Mouse (Mus musculus): ENCODE measurements around the gene Clec2g. TPM values are rescaled to one million over a fixed set of nuclear protein-coding genes. Genes with fewer than 3 reads are reported as not detected.
"Not testable (repeated sequence)": the region's sequence is repeated elsewhere in the genome, so short reads cannot be mapped to it uniquely, and the experiment has no call there.

Gene Clec2g
- 0.03 and 0.15 TPM in 2 replicates for polyA plus RNA-seq (2012; rRNA removed)

GRCm38 (mm10) chr6:128934081-128934480, at the start of gene Clec2g:
Gene Clec2g, plus strand, starts transcription at chr6:128934381.
- not testable (repeated sequence) for DNase-seq (ENCODE audit: low spot score)

GRCm38 (mm10) chr6:128887091-128887790, 46.9 kb upstream of the Clec2g start, which contains the start of gene Clec2i:
Gene Clec2i, plus strand, starts transcription at chr6:128887588.
- DNase-seq (ENCODE audit: low spot score), result not testable (repeated sequence)

GRCm38 (mm10) chr6:128888834-128889233, 45.3 kb upstream of the Clec2g start:
- DNase-seq (ENCODE audit: low spot score), result no peak

GRCm38 (mm10) chr6:128890948-128891355, 43.2 kb upstream of the Clec2g start, which contains the start of gene BC035044:
Gene BC035044, minus strand, starts transcription at chr6:128891126.
- DNase-seq (ENCODE audit: low spot score), result no peak

GRCm38 (mm10) chr6:128895404-128896001, 38.7 kb upstream of the Clec2g start:
- DNase-seq (ENCODE audit: low spot score), result no peak

GRCm38 (mm10) chr6:128900044-128900443, 34.1 kb upstream of the Clec2g start:
- DNase-seq (ENCODE audit: low spot score), result no peak

GRCm38 (mm10) chr6:128900796-128901552, 33.2 kb upstream of the Clec2g start:
- not testable (repeated sequence) for DNase-seq (ENCODE audit: low spot score)

GRCm38 (mm10) chr6:128913598-128914254, 20.5 kb upstream of the Clec2g start:
- no peak for DNase-seq (ENCODE audit: low spot score)

GRCm38 (mm10) chr6:128917322-128917721, 16.9 kb upstream of the Clec2g start:
- DNase-seq (ENCODE audit: low spot score), result no peak

GRCm38 (mm10) chr6:128933050-128933449, 1.1 kb upstream of the Clec2g start:
- no peak for DNase-seq (ENCODE audit: low spot score)

- not testable (repeated sequence) for DNase-seq (ENCODE audit: low spot score)
These were observed 1.9 kb downstream of the Clec2g start for GRCm38 (mm10) chr6:128935889-128936665.

GRCm38 (mm10) chr6:128941646-128942421, 7.7 kb downstream of the Clec2g start:
- DNase-seq (ENCODE audit: low spot score), result no peak

- DNase-seq (ENCODE audit: low spot score), result no peak
These were observed 11.4 kb downstream of the Clec2g start for GRCm38 (mm10) chr6:128945564-128945963.

- no peak for DNase-seq (ENCODE audit: low spot score)
These were observed 26.9 kb downstream of the Clec2g start for GRCm38 (mm10) chr6:128961110-128961509.

- not testable (repeated sequence) for DNase-seq (ENCODE audit: low spot score)
These were observed 27.9 kb downstream of the Clec2g start for GRCm38 (mm10) chr6:128962108-128962507.

GRCm38 (mm10) chr6:128964519-128964918, 30.3 kb downstream of the Clec2g start:
- no peak for DNase-seq (ENCODE audit: low spot score)

- no peak for DNase-seq (ENCODE audit: low spot score)
These were observed 34.3 kb downstream of the Clec2g start for GRCm38 (mm10) chr6:128968463-128968862.

GRCm38 (mm10) chr6:128969741-128970140, 35.6 kb downstream of the Clec2g start:
- DNase-seq (ENCODE audit: low spot score), result no peak

GRCm38 (mm10) chr6:128970508-128971393, 36.6 kb downstream of the Clec2g start:
- DNase-seq (ENCODE audit: low spot score), result not testable (repeated sequence)

Data from urinary bladder, adult 2 months (tissue).